Mouse (Mus musculus) heart, adult 2 months (tissue): ENCODE measurements around the gene Epyc.

Source experiments
- CTCF ChIP-seq: fragments of 200-600 bp; IDR thresholded peaks from 2 replicates; pipeline ENCODE4 v1.8.1; 2022; ENCODE audit warnings: antibody characterized with exemption, mild to moderate bottlenecking, moderate library complexity
- EP300 ChIP-seq: fragments of 200-500 bp; IDR thresholded peaks from 2 replicates; pipeline ENCODE4 v1.6.1; 2011; ENCODE audit warnings: low read depth, low read length, control low read depth; ENCODE audit not compliant: insufficient read depth
- POLR2A ChIP-seq: fragments of 200-500 bp; IDR thresholded peaks from 2 replicates; pipeline ENCODE4 v1.6.1; 2011; ENCODE audit warnings: mild to moderate bottlenecking, low read depth, low read length, control low read depth; ENCODE audit not compliant: insufficient read depth

GRCm38 (mm10) chr10:97659489-97659888 lies 15.6 kb downstream of the Epyc start:
- TF ChIP-seq CTCF (no peak), POLR2A (no peak), EP300 (no peak)
